Mouse (Mus musculus) lung, embryonic 16.5 days (tissue): Measurements from ENCODE around the gene Cbx8. TPM values are rescaled to one million over a fixed set of nuclear protein-coding genes. Genes with fewer than 3 reads are reported as not detected.
A peak's percentile ranks its signal among the peaks of the same experiment; 100 is the strongest.

Source experiments
- ATAC-seq: fragments of 200-750 bp; cut with Nextera tagmentation; 2 replicates; pipeline ENCODE4 v1.8.0; 2017; ENCODE audit warnings: low read depth, mild to moderate bottlenecking, moderate library complexity
- H3K27ac ChIP-seq: fragments of 300-500 bp; sonication (generic); 2 replicates; pipeline ENCODE4 v1.5.1; 2014; ENCODE audit warnings: mild to moderate bottlenecking, control low read depth, low read length
- H3K27me3 ChIP-seq: fragments of 300-500 bp; sonication (generic); 2 replicates; pipeline ENCODE4 v1.6.1; 2014; ENCODE audit warnings: low read depth, low read length, mixed read lengths; ENCODE audit not compliant: control insufficient read depth, insufficient read depth
- H3K36me3 ChIP-seq: fragments of 300-500 bp; sonication (generic); 2 replicates; pipeline ENCODE4 v1.6.1; 2014; ENCODE audit warnings: low read length; ENCODE audit not compliant: control insufficient read depth, insufficient read depth
- H3K4me1 ChIP-seq: fragments of 300-500 bp; sonication (generic); replicated peaks from 2 replicates; pipeline ENCODE4 v1.6.1; 2014; ENCODE audit warnings: low read length, mixed read lengths; ENCODE audit not compliant: control insufficient read depth, insufficient read depth
- H3K4me2 ChIP-seq: fragments of 300-500 bp; sonication (generic); 2 replicates; pipeline ENCODE4 v1.6.1; 2014; ENCODE audit warnings: low read depth, low read length, control low read depth
- H3K4me3 ChIP-seq: fragments of 300-500 bp; sonication (generic); 2 replicates; pipeline ENCODE4 v1.5.1; 2014; ENCODE audit warnings: mild to moderate bottlenecking, low read length, control low read depth
- H3K9ac ChIP-seq: fragments of 300-500 bp; sonication (generic); 2 replicates; pipeline ENCODE4 v1.6.1; 2014; ENCODE audit warnings: low read length, control low read depth
- H3K9me3 ChIP-seq: fragments of 300-500 bp; sonication (generic); 2 replicates; pipeline ENCODE4 v1.6.1; 2016; ENCODE audit warnings: low read length; ENCODE audit not compliant: control insufficient read depth
- WGBS: fragments of 180-500 bp; shearing (Covaris S2); extraction: QIAGEN DNeasy Blood & Tissue Kit; methylation state at CpG from one replicate; pipeline ENCODE4 v1.1.7; 2014; 5-methylcytosine and 5-hydroxymethylcytosine counted together
- polyA plus RNA-seq: library from polyadenylated mRNA; unstranded; fragments of >200 nt; fragmentation: Nextera tagmentation; extraction: Ambion mirVana; gene quantifications from 2 replicates; pipeline ENCODE4 v1.2.1, GENCODE M21; 2015

Cbx8 gene
- polyA plus RNA-seq, 1 experiment from 2014 or later: 7.9 TPM

DNA sequence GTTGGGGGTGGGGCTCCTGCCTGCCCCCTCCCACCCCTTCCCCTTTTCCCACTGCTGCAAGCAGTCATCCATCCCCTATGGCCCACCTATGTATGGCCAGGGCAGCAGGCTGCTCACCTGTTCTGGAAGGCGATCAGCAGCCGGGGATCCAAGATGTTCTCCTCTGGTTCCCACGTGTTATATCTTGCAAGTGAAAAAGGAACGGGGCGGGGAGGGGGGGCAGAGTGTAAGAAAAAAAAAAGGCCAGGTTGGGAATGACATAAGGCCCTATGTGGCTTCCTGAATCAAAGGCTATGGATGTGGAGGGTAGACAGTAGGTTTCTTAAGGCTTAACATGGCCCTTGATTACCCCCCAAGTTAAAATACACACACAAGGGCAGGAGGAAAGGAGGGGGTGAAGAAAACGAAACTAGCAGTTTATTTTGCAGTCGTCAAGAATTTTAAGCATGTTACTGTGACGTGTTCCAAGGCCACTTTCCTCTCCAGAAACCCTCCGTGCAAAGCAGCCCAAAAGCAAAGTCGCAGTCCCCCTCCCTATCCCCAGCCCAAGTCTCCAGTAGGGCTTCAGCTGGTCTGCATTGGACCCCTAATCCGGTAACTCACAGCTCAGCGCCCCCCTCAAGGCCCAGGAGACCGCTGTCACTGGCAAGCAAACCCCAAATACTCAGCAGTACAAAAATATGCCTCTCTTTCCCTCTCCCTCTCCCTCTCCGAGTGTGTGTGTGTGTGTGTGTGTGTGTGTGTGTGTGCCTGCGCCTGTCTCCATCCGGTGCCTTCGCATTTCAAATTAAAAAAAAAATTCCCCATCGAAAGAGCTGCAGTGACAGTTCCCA lies 43.9 kb upstream of the Cbx8 start:
- 4% methylated on average over 18 of the region's 18 CpGs for WGBS
- Histone ChIP-seq H3K9ac (peak overlapping the region; percentile 96), H3K4me2 (peak overlapping the region; percentile 88), H3K27ac (peak overlapping the region; percentile 99), H3K9me3 (no peaks in the 10 kb centered on the region), H3K27me3 (peaks cover 10% of the 10 kb centered on the region), H3K4me1 (peaks cover 79% of the 10 kb centered on the region), H3K4me3 (peak overlapping the region; percentile 95), H3K36me3 (peaks cover 20% of the 10 kb centered on the region)
- ATAC-seq: no peak

DNA sequence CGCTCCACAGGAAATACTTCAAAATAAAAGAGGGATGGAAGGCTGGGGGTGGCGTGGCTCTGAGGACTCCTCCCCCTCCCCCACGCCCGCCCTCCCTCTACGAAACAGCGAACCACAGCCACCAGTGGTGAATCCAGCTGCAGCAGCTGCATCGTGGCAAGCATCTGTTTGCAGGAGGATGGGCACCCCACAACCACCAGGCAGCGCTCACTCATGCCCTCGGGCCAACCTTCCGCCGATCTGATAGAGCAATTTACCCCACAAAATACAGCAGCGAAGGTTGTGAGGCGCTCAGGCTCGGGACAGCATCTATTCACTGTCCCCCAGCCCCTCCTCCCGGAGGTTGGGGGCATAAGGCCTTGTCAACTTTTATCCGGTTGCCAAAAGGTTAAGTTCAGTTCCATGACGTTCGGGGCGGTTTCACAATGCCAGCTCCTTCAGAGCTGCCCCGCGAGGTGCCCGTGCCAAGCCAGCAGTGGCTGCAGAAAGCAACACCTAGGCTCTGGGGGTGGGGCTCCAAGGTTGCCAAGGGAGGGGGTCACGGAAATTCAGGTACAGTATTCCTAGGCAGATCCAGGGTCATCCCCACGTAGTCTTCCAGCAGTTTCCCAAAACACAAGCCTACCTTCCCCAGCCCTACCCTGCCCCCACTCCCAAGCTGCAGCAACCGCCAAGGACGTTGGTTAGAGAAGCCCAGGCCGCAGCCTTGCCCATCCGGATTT lies 43.1 kb upstream of the Cbx8 start:
- peak overlapping the region; percentile 96 for H3K9ac ChIP-seq
- no peak for ATAC-seq
- peaks cover 5% of the 10 kb centered on the region for H3K27me3 ChIP-seq
- peaks cover 79% of the 10 kb centered on the region for H3K4me1 ChIP-seq
- H3K27ac ChIP-seq: peak overlapping the region; percentile 99
- peak overlapping the region; percentile 95 for H3K4me3 ChIP-seq
- peak overlapping the region; percentile 88 for H3K4me2 ChIP-seq
- H3K9me3 ChIP-seq: no peaks in the 10 kb centered on the region
- WGBS: 5% methylated on average over 28 of the region's 28 CpGs
- peaks cover 20% of the 10 kb centered on the region for H3K36me3 ChIP-seq

DNA sequence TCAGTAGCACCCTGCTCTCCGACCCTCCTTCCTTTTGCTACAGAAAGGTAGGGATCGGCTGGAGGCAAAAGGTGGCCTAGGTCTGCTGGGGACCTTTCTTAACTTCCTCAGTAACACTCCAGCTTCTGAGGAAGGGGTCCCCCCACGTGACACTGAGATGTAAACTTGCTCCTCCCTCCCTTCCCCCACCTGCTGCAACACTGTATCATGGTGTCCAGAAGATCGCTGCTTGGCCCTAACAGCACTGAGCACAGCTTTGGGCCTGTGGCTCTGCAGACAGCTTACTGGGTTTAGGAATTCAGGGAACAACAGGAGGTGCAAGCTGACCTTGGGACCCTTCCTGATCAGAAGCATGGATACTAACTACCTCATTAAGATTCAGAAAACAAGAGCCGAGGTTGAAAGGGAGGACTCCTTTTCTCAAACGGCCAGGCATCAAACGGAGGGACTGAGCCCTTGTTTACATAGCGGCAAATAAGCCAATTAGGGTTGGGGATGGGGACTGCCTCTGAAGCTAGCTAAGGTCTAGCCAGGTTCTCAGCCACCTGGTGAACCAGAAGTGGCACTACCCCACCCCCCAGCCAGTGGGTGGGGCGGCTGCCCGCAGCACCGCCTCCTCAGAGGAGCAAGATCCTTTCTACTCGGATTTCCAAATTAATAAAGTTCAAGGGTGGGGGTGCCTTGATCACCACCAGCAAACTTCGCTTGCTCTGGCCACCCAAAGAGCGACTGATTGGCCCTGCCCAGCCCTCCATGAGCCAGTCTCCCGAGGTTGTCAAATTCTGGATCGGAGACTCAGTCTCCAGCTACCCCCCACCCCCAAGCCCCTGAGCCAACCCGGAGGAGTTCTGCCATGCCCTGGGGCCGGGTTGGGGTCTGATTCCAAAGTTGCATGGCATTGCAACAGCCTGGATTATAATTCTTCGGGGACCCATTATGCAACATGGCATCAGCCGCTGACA lies 42.1 kb upstream of the Cbx8 start:
- Histone ChIP-seq H3K9ac (peak overlapping the region; percentile 96), H3K4me3 (peak overlapping the region; percentile 95), H3K27ac (no peak overlapping the region), H3K4me2 (peak overlapping the region; percentile 88), H3K9me3 (no peaks in the 10 kb centered on the region), H3K27me3 (peaks cover 2% of the 10 kb centered on the region; the same call in 1 of the 2 replicates), H3K36me3 (peaks cover 20% of the 10 kb centered on the region), H3K4me1 (peaks cover 79% of the 10 kb centered on the region)
- 28% methylated on average over 20 of the region's 20 CpGs for WGBS
- ATAC-seq: no peak

DNA sequence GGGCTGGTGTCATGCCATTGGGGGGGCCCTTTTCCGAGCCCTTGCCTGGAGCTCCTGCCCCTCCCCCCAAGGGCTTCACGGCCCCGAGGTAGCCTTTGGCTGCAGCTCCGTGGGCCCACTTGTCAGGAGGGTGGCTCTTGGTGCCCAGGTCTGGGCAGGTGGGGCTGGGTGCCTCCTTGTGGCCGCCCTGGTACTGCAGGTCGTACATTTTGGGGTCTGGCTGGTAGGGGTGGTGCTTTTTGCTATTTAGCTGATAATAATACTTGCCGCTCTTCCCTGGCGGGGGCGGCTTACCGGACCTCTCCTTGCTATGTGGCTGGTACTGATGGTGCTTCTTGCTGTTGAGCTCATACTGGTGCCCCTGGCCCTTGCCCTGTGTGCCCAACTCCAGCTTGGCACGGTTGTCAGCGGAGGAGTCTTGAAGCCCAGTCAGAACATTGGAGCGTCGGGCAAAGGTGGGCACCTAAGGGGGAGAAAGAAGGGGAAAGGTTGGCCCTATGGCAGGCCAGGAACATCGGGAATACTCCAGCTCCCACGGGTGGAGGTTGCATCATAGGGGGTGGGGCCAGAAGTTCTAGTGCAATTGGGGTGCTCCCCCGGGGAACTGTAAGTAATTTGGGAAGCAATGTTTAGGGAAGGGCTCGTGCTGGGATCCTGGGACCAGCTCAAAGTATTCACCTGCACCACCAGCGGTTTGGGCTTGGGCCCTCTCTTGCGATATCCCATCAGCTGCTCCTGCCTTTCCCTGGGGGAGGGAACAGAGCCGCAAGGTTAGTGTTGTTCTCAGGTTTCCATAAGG lies 41.3 kb upstream of the Cbx8 start:
- peaks cover 24% of the 10 kb centered on the region for H3K36me3 ChIP-seq
- peaks cover 74% of the 10 kb centered on the region for H3K4me1 ChIP-seq
- ATAC-seq: no peak
- 54% methylated on average over 21 of the region's 21 CpGs for WGBS
- no peaks in the 10 kb centered on the region for H3K9me3 ChIP-seq
- H3K27me3 ChIP-seq: peaks cover under 1% of the 10 kb centered on the region; the same call in 1 of the 2 replicates
- no peak overlapping the region for H3K27ac ChIP-seq
- 0 out of 2 replicates have a peak overlapping the region, but pooled peaks have one; percentile 6 for H3K9ac ChIP-seq
- H3K4me3 ChIP-seq: no peak overlapping the region
- H3K4me2 ChIP-seq: no peak overlapping the region

DNA sequence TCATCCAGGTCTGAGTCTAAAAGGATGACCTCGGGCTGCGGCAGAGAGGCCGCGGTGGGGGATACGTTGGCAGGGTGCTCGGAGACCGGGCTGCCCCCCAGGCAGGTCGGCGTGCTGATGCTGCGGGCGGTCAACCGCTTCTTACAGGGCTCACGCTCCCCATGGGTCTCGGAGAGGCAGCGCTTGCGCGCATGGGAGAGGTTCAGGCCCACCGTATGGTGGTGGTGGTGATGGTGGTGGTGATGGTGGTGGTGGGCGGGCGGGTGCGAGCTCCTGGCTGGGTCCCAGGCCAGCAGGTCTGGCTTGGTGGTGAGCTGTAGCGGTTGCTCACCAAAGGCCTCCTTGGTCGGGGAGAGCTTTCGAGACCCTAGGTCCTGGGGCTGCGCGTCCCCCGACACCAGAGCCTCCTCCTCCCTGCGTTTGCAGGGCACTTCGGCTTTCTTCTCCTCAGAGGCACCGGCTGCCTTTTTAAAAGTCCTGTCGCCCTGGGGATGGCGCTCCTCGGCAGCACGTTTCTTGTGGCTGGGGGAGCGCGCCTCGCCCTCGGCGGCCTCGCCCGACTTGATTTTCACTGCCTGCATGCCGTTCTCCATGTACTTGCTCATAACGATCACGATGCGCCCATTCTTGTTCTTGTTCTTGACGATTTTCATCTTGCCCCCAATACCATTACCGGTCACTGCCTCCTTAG lies 40.5 kb upstream of the Cbx8 start:
- no peak for ATAC-seq
- Histone ChIP-seq H3K9me3 (no peaks in the 10 kb centered on the region), H3K4me3 (no peak overlapping the region), H3K4me2 (no peak overlapping the region), H3K4me1 (peaks cover 67% of the 10 kb centered on the region), H3K27ac (no peak overlapping the region), H3K36me3 (peaks cover 24% of the 10 kb centered on the region), H3K27me3 (no peaks in the 10 kb centered on the region), H3K9ac (no peak overlapping the region)
- WGBS: 66% methylated on average over 43 of the region's 47 CpGs

DNA sequence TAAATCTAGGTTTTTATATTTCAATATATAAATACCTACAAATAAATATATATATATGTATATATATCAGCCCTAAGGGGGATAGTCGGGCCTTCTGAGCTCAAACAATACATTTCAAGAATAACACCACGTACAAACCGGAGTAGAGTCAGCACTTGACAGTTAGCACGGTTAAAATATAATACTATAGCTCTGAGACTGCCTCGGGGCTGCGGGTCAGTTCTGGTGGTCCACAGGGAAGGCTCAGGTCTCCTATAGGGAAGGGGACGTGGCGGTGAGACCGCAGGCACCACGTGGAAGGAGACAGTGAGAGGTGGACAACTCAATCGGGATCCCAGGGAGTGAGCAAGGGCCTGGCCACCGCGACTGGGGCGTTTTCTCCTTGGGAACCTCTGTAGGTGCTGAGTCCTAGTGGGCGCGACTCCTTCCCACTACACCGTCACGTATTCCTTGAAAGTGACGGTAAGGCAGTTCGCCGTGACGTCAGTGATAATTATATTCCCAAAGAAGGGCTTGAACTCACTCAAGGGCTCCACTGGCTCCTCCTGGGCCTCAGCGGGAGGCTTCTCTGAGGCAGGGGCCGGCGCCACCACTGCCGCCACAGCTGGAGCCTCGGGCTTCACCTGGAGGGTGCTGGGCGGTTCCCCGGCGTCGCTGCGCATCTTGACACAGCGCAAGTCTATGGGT lies 39.8 kb upstream of the Cbx8 start:
- WGBS: 63% methylated on average over 33 of the region's 33 CpGs
- Histone ChIP-seq H3K4me2 (no peak overlapping the region), H3K27ac (no peak overlapping the region), H3K9ac (no peak overlapping the region), H3K4me1 (peaks cover 67% of the 10 kb centered on the region), H3K9me3 (no peaks in the 10 kb centered on the region), H3K36me3 (peaks cover 24% of the 10 kb centered on the region), H3K4me3 (no peak overlapping the region), H3K27me3 (no peaks in the 10 kb centered on the region)
- ATAC-seq: no peak

DNA sequence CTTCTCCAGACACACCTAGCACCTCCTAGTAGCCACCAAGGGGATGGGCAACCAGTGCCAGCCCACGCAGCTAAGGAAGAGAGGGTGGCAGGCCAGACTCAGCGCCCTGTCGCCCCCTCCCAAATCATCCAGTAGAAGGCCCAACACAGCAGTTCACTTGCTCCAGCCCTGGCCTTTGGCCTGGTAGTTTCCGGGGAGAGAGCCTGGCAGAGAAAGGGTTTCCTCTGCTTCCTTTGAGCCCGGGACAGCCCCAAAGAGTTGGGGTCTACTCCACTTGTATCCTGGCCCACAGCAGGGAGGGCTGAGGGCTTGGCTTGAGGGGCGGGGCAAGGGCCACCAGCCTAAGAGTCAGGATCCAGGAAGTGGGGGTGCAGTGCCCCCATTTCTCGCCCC lies 38.7 kb upstream of the Cbx8 start:
- 45% methylated on average over 7 of the region's 7 CpGs for WGBS
- ATAC-seq: no peak
- Histone ChIP-seq H3K4me3 (peak overlapping the region; percentile 6; the same call in 1 of the 2 replicates), H3K4me2 (peak overlapping the region; percentile 41), H3K27ac (peak overlapping the region; percentile 69), H3K9ac (peak overlapping the region; percentile 57), H3K4me1 (peaks cover 66% of the 10 kb centered on the region), H3K9me3 (no peaks in the 10 kb centered on the region), H3K27me3 (no peaks in the 10 kb centered on the region), H3K36me3 (peaks cover 24% of the 10 kb centered on the region)
